Mouse (Mus musculus): ENCODE measurements around the gene Sgsm2. TPM values are rescaled to one million over a fixed set of nuclear protein-coding genes. Genes with fewer than 3 reads are reported as not detected.

Gene Sgsm2
- total RNA-seq, 2 experiments from 2014 or later = 8.3 to 10.1 TPM

GRCm38 (mm10) chr11:74847919-74848521 lies 48.8 kb downstream of the Sgsm2 start:
- peak; percentile 91 for ATAC-seq (replicated peaks; ENCODE audit: low FRiP score, low TSS enrichment, poor library complexity, severe bottlenecking)

GRCm38 (mm10) chr11:74845784-74846183 lies 51.1 kb downstream of the Sgsm2 start:
- ATAC-seq (replicated peaks; ENCODE audit: low FRiP score, low TSS enrichment, poor library complexity, severe bottlenecking) = no peak

GRCm38 (mm10) chr11:74843761-74844160 lies 53.1 kb downstream of the Sgsm2 start:
- no peak for ATAC-seq (replicated peaks; ENCODE audit: low FRiP score, low TSS enrichment, poor library complexity, severe bottlenecking)

GRCm38 (mm10) chr11:74843435-74843714 lies 53.5 kb downstream of the Sgsm2 start:
- ATAC-seq (replicated peaks; ENCODE audit: low FRiP score, low TSS enrichment, poor library complexity, severe bottlenecking) = no peak

- no peak for ATAC-seq (replicated peaks; ENCODE audit: low FRiP score, low TSS enrichment, poor library complexity, severe bottlenecking)
These were observed 54.0 kb downstream of the Sgsm2 start for GRCm38 (mm10) chr11:74842656-74843434.

GRCm38 (mm10) chr11:74842045-74842444 lies 54.8 kb downstream of the Sgsm2 start:
- no peak for ATAC-seq (replicated peaks; ENCODE audit: low FRiP score, low TSS enrichment, poor library complexity, severe bottlenecking)

GRCm38 (mm10) chr11:74841366-74841765 lies 55.5 kb downstream of the Sgsm2 start:
- ATAC-seq (replicated peaks; ENCODE audit: low FRiP score, low TSS enrichment, poor library complexity, severe bottlenecking) = no peak

- no peak for ATAC-seq (replicated peaks; ENCODE audit: low FRiP score, low TSS enrichment, poor library complexity, severe bottlenecking)
These were observed 56.1 kb downstream of the Sgsm2 start for GRCm38 (mm10) chr11:74840739-74841138.

GRCm38 (mm10) chr11:74839860-74840715 lies 56.8 kb downstream of the Sgsm2 start:
- ATAC-seq (replicated peaks; ENCODE audit: low FRiP score, low TSS enrichment, poor library complexity, severe bottlenecking) = no peak

GRCm38 (mm10) chr11:74838971-74839370 lies 57.9 kb downstream of the Sgsm2 start:
- peak; percentile 35; the same call in 1 of the 2 replicates for ATAC-seq (replicated peaks; ENCODE audit: low FRiP score, low TSS enrichment, poor library complexity, severe bottlenecking)

- peak; percentile 55 for ATAC-seq (replicated peaks; ENCODE audit: low FRiP score, low TSS enrichment, poor library complexity, severe bottlenecking)
These were observed 58.4 kb downstream of the Sgsm2 start for GRCm38 (mm10) chr11:74838441-74838840.

GRCm38 (mm10) chr11:74837694-74838431 lies 59.0 kb downstream of the Sgsm2 start:
- peak; percentile 79 for ATAC-seq (replicated peaks; ENCODE audit: low FRiP score, low TSS enrichment, poor library complexity, severe bottlenecking)

- peak; percentile 8 for ATAC-seq (replicated peaks; ENCODE audit: low FRiP score, low TSS enrichment, poor library complexity, severe bottlenecking)
These were observed 59.7 kb downstream of the Sgsm2 start for GRCm38 (mm10) chr11:74837056-74837693.

GRCm38 (mm10) chr11:74836225-74837055 lies 60.4 kb downstream of the Sgsm2 start:
- no peak for ATAC-seq (replicated peaks; ENCODE audit: low FRiP score, low TSS enrichment, poor library complexity, severe bottlenecking)

- ATAC-seq (replicated peaks; ENCODE audit: low FRiP score, low TSS enrichment, poor library complexity, severe bottlenecking) = no peak
These were observed 61.2 kb downstream of the Sgsm2 start for GRCm38 (mm10) chr11:74835593-74836224.

GRCm38 (mm10) chr11:74834650-74835277 lies 62.1 kb downstream of the Sgsm2 start:
- ATAC-seq (replicated peaks; ENCODE audit: low FRiP score, low TSS enrichment, poor library complexity, severe bottlenecking) = no peak

GRCm38 (mm10) chr11:74834359-74834638 lies 62.6 kb downstream of the Sgsm2 start:
- no peak for ATAC-seq (replicated peaks; ENCODE audit: low FRiP score, low TSS enrichment, poor library complexity, severe bottlenecking)

Data from megakaryocyte-erythroid progenitor cell, adult 5-6 weeks (primary cell).